Mouse (Mus musculus): ENCODE results near the gene Apaf1.

DNA sequence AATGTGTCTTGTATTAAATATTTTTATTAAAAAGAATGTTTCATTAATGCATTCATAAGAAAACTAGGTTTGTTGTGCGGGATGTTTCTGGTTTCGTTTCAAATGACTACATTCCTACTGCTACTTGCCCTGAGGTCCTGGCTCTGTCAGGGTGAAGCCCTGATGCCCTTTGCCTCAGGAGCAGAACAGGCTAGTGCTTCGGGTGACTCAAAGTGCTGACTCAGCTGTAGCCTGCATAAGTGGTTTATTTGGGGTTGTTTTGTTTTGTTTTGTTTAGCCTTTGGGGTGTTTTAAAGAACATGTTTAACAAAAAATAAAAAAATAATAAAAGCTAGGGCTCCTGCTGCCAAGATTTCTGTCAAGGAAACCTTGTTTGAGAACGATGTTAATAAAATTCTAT is 112.0 kb downstream of the Apaf1 start:
- TF ChIP-seq ZC3H11A (IDR thresholded peaks at IDR 0.05; ENCODE audit: low read depth, low read length) (no peak), CTCF (conservative IDR thresholded peaks at IDR 0.05 in 1 of 2, IDR thresholded peaks at IDR 0.05 in 1 of 2; ENCODE audit: low read depth in 2 of 2, low read length in 2 of 2) (no peak), HCFC1 (IDR thresholded peaks at IDR 0.05; ENCODE audit: low read depth, low read length) (no peak), MAX (IDR thresholded peaks at IDR 0.05; ENCODE audit: low read length) (no peak), POLR2A (IDR thresholded peaks at IDR 0.05; ENCODE audit: low read depth, low read length) (no peak), EP300 (IDR thresholded peaks at IDR 0.05; ENCODE audit: low read length) (no peak), CHD1 (IDR thresholded peaks at IDR 0.05; ENCODE audit: low read depth, low read length) (no peak), E2F4 (IDR thresholded peaks at IDR 0.05; ENCODE audit: insufficient replicate concordance, low read depth, low read length) (no peak), TBP (conservative IDR thresholded peaks at IDR 0.05; ENCODE audit: low read depth, low read length) (no peak), USF1 (IDR thresholded peaks at IDR 0.05; ENCODE audit: low read depth, low read length) (no peak), JUND (conservative IDR thresholded peaks at IDR 0.05; ENCODE audit: low read depth, low read length) (no peak), RAD21 (IDR thresholded peaks at IDR 0.05; ENCODE audit: low read depth, low read length) (no peak)
